Mouse (Mus musculus) ES-Bruce4 (cell line): ENCODE results near the gene Fkbp14.

ENCODE experiments used
- CTCF ChIP-seq: IDR thresholded peaks from one replicate; pipeline ENCODE4 v1.8.1; 2011; ENCODE audit warnings: low read depth, low read length
- EP300 ChIP-seq: IDR thresholded peaks from 2 replicates; pipeline ENCODE4 v1.6.1; 2011; ENCODE audit warnings: low read depth, low read length; ENCODE audit not compliant: insufficient read depth
- POLR2A ChIP-seq: IDR thresholded peaks from one replicate; pipeline ENCODE4 v1.8.1; 2011; ENCODE audit warnings: low read length; ENCODE audit not compliant: insufficient read depth

- TF ChIP-seq CTCF: no peak
- no peak for TF ChIP-seq POLR2A
- TF ChIP-seq EP300: no peak
Measured at GRCm38 (mm10) chr6:54538773-54539173, 58.3 kb downstream of the Fkbp14 start.
